Mouse (Mus musculus) monocyte, adult 5-6 weeks (primary cell): ENCODE results near the gene Twsg1. TPM values are rescaled to one million over a fixed set of nuclear protein-coding genes. Genes with fewer than 3 reads are reported as not detected.

Experiments
- ATAC-seq: fragments of 153-309, 156-312 bp; replicated peaks from 2 replicates; pipeline ENCODE4 v1.8.0; 2017; ENCODE audit warnings: mild to moderate bottlenecking; ENCODE audit not compliant: low TSS enrichment, insufficient number of reproducible peaks, severe bottlenecking, poor library complexity, low FRiP score
- total RNA-seq: library from RNA; stranded (forward); fragments of 200-1000, 200-491, 200-594 nt; gene quantifications from 3 replicates; pipeline ENCODE4 v1.2.3, GENCODE M21; 2017

Twsg1 gene
- total RNA-seq, 1 experiment from 2014 or later = 6.4 TPM

GRCm38 (mm10) chr17:65939461-65940192 is 11.4 kb downstream of the Twsg1 start:
- ATAC-seq = no peak

- ATAC-seq = no peak
Observed at GRCm38 (mm10) chr17:65937671-65938070, 13.4 kb downstream of the Twsg1 start.

DNA sequence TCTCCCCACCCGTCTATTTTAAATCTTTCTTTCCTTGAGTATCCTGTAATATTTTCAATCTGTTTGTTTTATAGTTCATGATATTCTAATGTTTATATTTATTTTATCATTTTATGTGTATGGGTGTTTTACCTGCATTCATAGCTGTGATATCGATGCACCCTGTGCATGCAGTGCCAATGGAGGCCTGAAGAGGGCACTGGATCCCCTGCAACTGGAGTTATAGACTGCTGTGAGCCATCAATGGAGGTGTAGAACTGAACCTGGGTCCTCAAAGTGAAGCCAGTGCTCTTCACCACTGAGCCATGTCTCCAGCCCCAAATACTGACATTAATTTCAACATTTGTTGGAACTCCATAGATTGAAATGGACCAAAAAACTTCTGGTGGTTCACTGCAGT is 17.3 kb downstream of the Twsg1 start:
- ATAC-seq = no peak

DNA sequence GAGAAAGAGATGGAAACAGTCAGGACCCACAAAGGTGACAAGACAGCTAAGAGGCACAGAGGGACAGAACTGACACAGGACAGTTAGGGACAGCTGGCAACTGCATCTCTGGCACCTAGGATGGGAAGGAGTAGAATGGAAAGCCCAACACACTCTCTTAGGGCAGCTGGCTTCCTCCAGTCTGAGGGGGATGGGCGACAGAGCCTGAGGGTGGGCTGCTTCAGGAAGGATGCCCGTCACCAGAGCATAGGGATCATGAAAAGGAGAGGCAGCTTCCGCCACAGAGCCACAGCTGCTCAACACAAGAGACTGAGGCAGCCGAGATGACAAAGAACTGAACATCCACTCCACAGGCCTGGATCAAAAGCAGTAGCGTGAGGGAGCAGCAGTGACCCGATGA is 19.5 kb downstream of the Twsg1 start:
- no peak for ATAC-seq

DNA sequence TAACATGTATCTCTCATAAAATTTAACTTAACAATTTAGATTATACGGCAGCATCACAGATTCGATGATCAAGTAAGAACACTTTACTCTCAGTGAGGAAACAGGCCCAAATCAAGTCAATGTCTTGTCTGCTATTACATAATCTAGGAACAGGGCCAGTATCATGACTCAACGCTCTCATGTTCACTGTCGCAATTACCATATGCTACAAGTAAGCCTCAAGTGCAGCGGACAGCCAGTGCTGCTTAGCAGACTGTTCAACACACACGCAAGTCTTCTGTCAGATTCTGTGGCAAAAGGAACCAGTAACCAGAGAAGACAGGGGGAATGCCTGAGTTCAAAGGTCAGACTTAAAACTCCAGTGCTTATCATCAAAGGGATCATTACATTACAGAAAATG is 20.1 kb downstream of the Twsg1 start:
- peak; percentile 66; the same call in 1 of the 2 replicates for ATAC-seq

GRCm38 (mm10) chr17:65930158-65930826 is 20.7 kb downstream of the Twsg1 start:
- ATAC-seq = no peak

GRCm38 (mm10) chr17:65929319-65929978 is 21.6 kb downstream of the Twsg1 start:
- ATAC-seq = no peak

GRCm38 (mm10) chr17:65927077-65927476 is 23.9 kb downstream of the Twsg1 start:
- no peak for ATAC-seq

DNA sequence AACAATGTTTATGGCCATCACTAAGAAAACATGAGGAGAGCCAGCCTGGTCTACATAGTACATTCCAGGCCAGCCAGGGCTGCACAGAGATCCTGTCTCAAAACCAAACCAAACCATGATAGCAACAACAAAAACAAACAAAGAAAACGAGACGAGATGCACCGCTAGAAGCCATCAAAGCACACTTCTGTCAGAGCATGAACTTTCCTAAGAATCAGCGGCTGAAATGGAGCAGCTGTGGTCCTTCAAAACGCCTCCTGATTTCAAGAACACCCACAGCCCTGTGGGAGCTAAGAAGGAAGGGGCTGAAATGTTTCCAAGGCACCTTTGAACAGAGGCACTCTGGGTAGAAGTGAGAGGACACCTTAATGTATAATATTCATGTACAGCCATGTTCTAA is 26.8 kb downstream of the Twsg1 start:
- no peak for ATAC-seq

DNA sequence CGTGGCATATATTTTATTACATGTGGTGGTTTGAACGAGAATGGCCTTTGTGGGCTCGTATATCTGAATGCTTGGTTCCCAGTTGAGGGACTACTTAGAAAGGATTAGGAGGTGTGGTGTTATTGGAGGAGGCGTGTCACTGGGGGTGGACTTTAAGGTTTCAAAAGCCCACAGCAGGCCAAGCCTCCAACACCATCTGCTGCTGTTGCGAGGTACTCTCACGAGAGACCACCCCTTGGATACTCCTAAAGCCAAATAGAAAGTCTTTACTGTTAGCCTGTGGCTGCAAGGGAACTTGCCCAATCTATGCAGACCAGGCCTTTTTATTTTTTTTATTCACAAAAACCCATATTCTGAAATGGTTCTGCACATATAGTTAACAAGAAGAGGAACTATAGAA is 29.1 kb downstream of the Twsg1 start:
- no peak for ATAC-seq

- ATAC-seq = no peak
Observed at GRCm38 (mm10) chr17:65919235-65919634, 31.8 kb downstream of the Twsg1 start.

DNA sequence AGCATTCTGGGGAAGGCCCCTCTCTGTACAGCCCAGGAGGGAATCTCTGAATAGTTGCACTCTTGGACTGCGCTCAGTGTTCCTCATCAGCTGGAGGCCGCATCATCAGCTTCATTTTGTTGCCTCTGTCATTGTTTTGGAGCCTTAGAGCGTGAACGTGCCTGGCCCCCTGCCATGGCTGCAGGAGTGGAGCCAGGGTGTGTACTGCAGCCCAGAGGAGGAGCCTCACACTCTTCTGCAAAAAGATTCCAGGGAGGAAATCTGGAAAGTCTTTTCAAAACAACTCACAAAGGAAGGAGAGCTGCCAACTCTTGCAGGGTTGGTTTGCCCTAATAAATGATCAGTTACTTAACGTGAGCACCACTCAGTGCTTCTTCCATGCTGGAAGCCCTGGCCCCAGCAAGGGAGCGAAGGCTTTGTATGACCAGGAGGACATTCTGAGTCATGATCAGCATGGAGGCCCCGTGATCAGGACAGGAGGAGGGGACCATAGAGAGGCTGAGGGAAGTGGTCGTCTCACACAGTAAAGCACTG is 34.8 kb downstream of the Twsg1 start:
- no peak for ATAC-seq

DNA sequence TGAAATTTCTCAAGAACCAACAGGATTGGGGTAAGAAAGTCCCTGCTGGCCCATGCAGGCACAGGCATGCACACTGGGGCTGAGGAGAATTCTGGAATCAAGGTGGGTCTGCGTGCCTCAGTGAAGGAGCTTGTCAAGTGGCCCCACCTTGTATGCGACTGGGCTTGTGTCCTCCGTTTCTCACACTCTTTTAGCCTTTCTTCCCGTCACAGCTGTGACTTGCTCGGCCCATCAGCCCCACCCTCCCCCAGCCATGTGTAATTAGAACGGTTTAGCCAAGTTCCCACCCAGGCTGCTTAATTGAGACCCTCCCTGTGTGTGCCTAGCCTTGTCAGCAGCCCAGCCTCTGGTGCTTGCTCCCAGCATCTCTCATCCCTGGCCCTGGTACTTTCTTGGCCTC is 36.9 kb downstream of the Twsg1 start:
- no peak for ATAC-seq

DNA sequence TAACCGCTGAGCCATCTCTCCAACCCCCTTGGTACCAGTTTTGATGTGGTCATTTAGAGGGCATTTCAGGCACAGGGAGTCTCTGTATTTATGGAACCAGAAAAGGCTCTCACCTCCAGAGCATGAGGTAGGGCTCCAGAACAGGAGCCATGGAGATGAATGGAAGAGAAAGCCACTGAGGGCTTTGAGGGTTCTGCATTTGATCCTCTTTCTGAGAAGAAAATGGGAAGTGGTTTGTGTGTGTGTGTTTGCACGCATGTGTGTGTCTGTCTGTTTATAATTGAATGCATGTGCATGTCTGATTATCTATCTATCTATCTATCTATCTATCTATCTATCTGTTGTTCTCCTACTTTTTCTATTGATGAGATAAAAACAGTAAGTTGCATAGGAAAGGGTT is 38.8 kb downstream of the Twsg1 start:
- no peak for ATAC-seq

DNA sequence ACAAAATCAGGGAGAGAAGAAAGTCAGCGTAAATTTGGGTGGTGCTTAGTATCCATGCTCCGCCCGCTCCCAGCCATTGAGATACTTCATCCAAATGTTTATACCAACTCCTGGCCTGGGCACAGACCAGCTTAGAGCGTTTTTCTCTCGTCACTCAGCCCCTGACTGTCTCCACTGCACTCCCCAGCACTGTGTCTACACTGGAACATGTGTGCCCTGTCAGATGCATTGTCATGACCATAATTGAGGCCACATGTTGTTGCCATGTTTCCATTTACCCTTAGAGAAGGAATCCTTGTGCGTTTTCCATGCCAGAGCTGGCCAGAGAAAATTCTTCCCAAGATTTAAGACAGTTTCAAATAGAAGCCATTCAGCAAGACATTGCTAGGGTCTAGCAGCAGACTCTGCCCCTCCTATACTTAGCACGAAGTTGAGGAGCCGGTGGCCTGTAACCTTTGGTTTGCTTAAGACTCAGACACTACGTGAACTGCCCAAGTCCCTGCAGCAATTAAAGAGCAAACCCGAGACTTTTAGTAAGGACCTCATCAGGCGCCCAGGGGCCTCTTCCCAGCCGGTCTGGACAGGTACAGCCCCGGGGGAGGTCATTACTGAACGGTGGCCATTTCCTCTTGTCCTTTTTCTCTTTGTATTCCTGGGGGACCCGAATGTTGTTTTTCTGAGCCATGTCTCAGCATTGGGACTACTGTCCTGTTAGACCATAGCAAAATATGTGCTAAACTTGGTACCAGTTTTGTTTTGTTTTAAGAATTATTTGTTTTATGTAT is 39.5 kb downstream of the Twsg1 start:
- no peak for ATAC-seq

DNA sequence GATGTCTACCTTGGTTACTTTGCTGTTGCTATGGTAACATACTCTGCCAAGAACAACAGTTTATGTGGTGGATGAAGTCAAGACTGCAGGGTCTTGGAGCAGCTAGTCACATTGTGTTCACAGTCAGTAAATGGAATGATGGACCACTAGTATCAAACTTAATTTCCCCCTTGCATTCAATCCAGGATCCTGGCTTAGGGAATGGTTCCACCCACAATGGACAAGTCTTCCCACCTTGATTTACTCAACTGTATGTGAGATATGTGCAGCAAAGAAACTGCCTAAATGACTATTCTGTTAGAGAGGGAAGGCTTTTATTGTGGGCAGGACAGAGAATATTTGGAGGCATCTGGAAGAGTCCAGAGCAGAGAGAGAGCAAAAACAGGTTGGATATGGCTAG is 42.8 kb downstream of the Twsg1 start:
- ATAC-seq = no peak

DNA sequence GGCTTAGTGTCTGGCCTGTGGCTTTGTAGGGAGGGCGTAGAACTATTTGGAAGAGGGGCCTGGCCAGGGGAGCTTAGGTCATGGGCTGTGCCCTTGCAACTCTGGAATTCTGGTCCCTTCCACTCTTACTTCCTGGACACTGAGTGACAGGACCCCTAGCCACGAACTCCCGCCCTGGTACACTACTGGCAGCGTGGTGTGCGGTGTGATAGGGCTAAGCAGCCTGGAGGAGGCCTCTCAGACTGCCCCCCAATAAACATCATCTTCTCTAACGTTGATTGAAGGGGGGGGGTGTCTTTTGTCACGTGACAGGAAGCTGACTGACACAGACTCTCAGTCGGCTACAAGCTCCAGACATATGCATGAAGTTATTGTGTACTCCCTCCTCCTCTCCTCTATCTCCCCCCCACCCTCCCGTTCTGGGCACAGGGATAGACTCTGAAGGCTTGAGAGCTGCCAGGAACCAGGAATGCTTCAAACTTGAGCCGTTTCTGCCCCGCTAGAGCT is 44.1 kb downstream of the Twsg1 start:
- peak; percentile 64 for ATAC-seq

- ATAC-seq = no peak
Observed at GRCm38 (mm10) chr17:65906313-65906894, 44.6 kb downstream of the Twsg1 start.
